Mouse (Mus musculus) lung, embryonic 16.5 days (tissue): ENCODE results near the gene Fam163a. TPM values are rescaled to one million over a fixed set of nuclear protein-coding genes. Genes with fewer than 3 reads are reported as not detected.

ENCODE experiments used
- ATAC-seq: fragments of 200-750 bp; cut with Nextera tagmentation; 2 replicates; pipeline ENCODE4 v1.8.0; 2017; ENCODE audit warnings: low read depth, mild to moderate bottlenecking, moderate library complexity
- H3K27ac ChIP-seq: fragments of 300-500 bp; sonication (generic); 2 replicates; pipeline ENCODE4 v1.5.1; 2014; ENCODE audit warnings: mild to moderate bottlenecking, control low read depth, low read length
- H3K27me3 ChIP-seq: fragments of 300-500 bp; sonication (generic); 2 replicates; pipeline ENCODE4 v1.6.1; 2014; ENCODE audit warnings: low read depth, low read length, mixed read lengths; ENCODE audit not compliant: control insufficient read depth, insufficient read depth
- H3K36me3 ChIP-seq: fragments of 300-500 bp; sonication (generic); 2 replicates; pipeline ENCODE4 v1.6.1; 2014; ENCODE audit warnings: low read length; ENCODE audit not compliant: control insufficient read depth, insufficient read depth
- H3K4me1 ChIP-seq: fragments of 300-500 bp; sonication (generic); replicated peaks from 2 replicates; pipeline ENCODE4 v1.6.1; 2014; ENCODE audit warnings: low read length, mixed read lengths; ENCODE audit not compliant: control insufficient read depth, insufficient read depth
- H3K4me2 ChIP-seq: fragments of 300-500 bp; sonication (generic); 2 replicates; pipeline ENCODE4 v1.6.1; 2014; ENCODE audit warnings: low read depth, low read length, control low read depth
- H3K4me3 ChIP-seq: fragments of 300-500 bp; sonication (generic); 2 replicates; pipeline ENCODE4 v1.5.1; 2014; ENCODE audit warnings: mild to moderate bottlenecking, low read length, control low read depth
- H3K9ac ChIP-seq: fragments of 300-500 bp; sonication (generic); 2 replicates; pipeline ENCODE4 v1.6.1; 2014; ENCODE audit warnings: low read length, control low read depth
- H3K9me3 ChIP-seq: fragments of 300-500 bp; sonication (generic); 2 replicates; pipeline ENCODE4 v1.6.1; 2016; ENCODE audit warnings: low read length; ENCODE audit not compliant: control insufficient read depth
- WGBS: fragments of 180-500 bp; shearing (Covaris S2); extraction: QIAGEN DNeasy Blood & Tissue Kit; methylation state at CpG from one replicate; pipeline ENCODE4 v1.1.7; 2014; 5-methylcytosine and 5-hydroxymethylcytosine counted together
- polyA plus RNA-seq: library from polyadenylated mRNA; unstranded; fragments of >200 nt; fragmentation: Nextera tagmentation; extraction: Ambion mirVana; gene quantifications from 2 replicates; pipeline ENCODE4 v1.2.1, GENCODE M21; 2015

The Fam163a gene
- polyA plus RNA-seq, 1 experiment from 2014 or later, result 0.54 TPM

- H3K36me3 ChIP-seq, result no peaks in the 10 kb centered on the region
- peaks cover 6% of the 10 kb centered on the region; the same call in 1 of the 2 replicates for H3K9me3 ChIP-seq
- H3K27me3 ChIP-seq, result no peaks in the 10 kb centered on the region
- no peak overlapping the region for H3K9ac ChIP-seq
- WGBS, result 55% methylated on average over 10 of the region's 10 CpGs
- ATAC-seq, result no peak
- no peak overlapping the region for H3K4me3 ChIP-seq
- no peak overlapping the region for H3K4me2 ChIP-seq
- no peak overlapping the region for H3K27ac ChIP-seq
- H3K4me1 ChIP-seq, result no peaks in the 10 kb centered on the region
Observed at GRCm38 (mm10) chr1:156108400-156108799, 96.4 kb downstream of the Fam163a start.

GRCm38 (mm10) chr1:156107424-156107823 is 97.4 kb downstream of the Fam163a start:
- H3K4me1 ChIP-seq, result no peaks in the 10 kb centered on the region
- ATAC-seq, result no peak
- WGBS, result 65% methylated on average over 2 of the region's 2 CpGs
- H3K9me3 ChIP-seq, result peaks cover 6% of the 10 kb centered on the region; the same call in 1 of the 2 replicates
- no peaks in the 10 kb centered on the region for H3K27me3 ChIP-seq
- no peaks in the 10 kb centered on the region for H3K36me3 ChIP-seq
- no peak overlapping the region for H3K4me3 ChIP-seq
- no peak overlapping the region for H3K9ac ChIP-seq
- no peak overlapping the region for H3K4me2 ChIP-seq
- no peak overlapping the region for H3K27ac ChIP-seq

- no peak overlapping the region for H3K27ac ChIP-seq
- no peaks in the 10 kb centered on the region for H3K4me1 ChIP-seq
- no peak overlapping the region for H3K4me2 ChIP-seq
- H3K27me3 ChIP-seq, result no peaks in the 10 kb centered on the region
- no peak overlapping the region for H3K9ac ChIP-seq
- no peaks in the 10 kb centered on the region for H3K36me3 ChIP-seq
- ATAC-seq, result no peak
- peaks cover 6% of the 10 kb centered on the region; the same call in 1 of the 2 replicates for H3K9me3 ChIP-seq
- WGBS, result 54% methylated on average over 2 of the region's 2 CpGs
- no peak overlapping the region for H3K4me3 ChIP-seq
Observed at GRCm38 (mm10) chr1:156105381-156105780, 99.4 kb downstream of the Fam163a start.

GRCm38 (mm10) chr1:156103763-156104162 is 101.1 kb downstream of the Fam163a start:
- Histone ChIP-seq H3K4me3 (no peak overlapping the region), H3K4me2 (no peak overlapping the region), H3K4me1 (no peaks in the 10 kb centered on the region), H3K9me3 (peaks cover 6% of the 10 kb centered on the region; the same call in 1 of the 2 replicates), H3K36me3 (no peaks in the 10 kb centered on the region), H3K9ac (no peak overlapping the region), H3K27ac (no peak overlapping the region), H3K27me3 (no peaks in the 10 kb centered on the region)
- ATAC-seq, result no peak
- WGBS, result 85% methylated on average over 2 of the region's 2 CpGs

DNA sequence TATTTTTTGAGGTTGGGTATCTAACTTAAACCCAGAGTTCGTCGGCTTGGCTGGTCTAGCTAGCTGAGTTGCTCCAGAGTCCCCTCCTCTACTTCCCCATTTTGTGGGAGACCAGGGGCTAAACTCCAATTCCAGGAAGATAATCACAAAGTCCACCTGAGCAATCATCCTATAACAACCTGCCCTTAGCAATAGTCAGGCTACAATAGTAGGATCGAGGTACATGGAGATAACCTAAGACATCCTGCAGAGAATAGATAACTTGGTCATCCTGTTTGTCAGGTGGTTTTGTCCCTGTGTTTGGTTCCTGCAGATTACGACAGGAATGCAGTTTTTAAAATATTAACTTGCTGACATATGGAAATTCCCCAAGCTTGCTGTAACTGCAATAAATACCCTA is 113.0 kb downstream of the Fam163a start:
- WGBS, result 74% methylated on average over 4 of the region's 4 CpGs
- H3K36me3 ChIP-seq, result no peaks in the 10 kb centered on the region
- H3K27ac ChIP-seq, result no peak overlapping the region
- no peak for ATAC-seq
- no peak overlapping the region for H3K4me3 ChIP-seq
- H3K27me3 ChIP-seq, result no peaks in the 10 kb centered on the region
- no peak overlapping the region for H3K9ac ChIP-seq
- no peaks in the 10 kb centered on the region for H3K4me1 ChIP-seq
- no peaks in the 10 kb centered on the region for H3K9me3 ChIP-seq
- no peak overlapping the region for H3K4me2 ChIP-seq

- Histone ChIP-seq H3K4me2 (no peak overlapping the region), H3K36me3 (no peaks in the 10 kb centered on the region), H3K4me3 (no peak overlapping the region), H3K9me3 (no peaks in the 10 kb centered on the region), H3K27me3 (no peaks in the 10 kb centered on the region), H3K9ac (no peak overlapping the region), H3K27ac (no peak overlapping the region), H3K4me1 (no peaks in the 10 kb centered on the region)
- WGBS, result 75% methylated on average over 4 of the region's 4 CpGs
- no peak for ATAC-seq
Observed at GRCm38 (mm10) chr1:156090042-156090441, 114.8 kb downstream of the Fam163a start.

DNA sequence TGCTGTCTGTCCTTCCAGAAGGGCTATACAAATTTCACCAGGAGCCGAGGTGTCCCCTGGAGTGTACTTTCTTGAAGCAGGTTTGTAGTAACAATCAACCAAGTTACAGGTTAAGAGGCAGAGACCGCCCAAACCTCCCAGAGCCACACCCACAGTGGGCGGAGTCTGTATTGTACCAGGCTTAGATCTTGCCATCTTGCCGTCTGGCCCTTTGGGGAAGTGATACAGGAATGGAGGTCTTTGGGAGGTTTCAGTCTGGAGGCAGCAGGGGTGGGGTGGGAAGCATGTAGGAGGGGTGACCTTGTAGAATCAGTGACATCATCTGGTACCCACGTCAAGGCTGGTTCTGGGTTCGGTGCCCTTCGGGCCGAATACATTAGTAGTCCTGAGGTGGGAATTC is 115.3 kb downstream of the Fam163a start:
- H3K4me3 ChIP-seq, result no peak overlapping the region
- H3K4me1 ChIP-seq, result no peaks in the 10 kb centered on the region
- H3K4me2 ChIP-seq, result no peak overlapping the region
- no peak overlapping the region for H3K9ac ChIP-seq
- H3K27me3 ChIP-seq, result no peaks in the 10 kb centered on the region
- no peaks in the 10 kb centered on the region for H3K36me3 ChIP-seq
- no peaks in the 10 kb centered on the region for H3K9me3 ChIP-seq
- WGBS, result 76% methylated on average over 8 of the region's 8 CpGs
- H3K27ac ChIP-seq, result no peak overlapping the region
- ATAC-seq, result no peak

DNA sequence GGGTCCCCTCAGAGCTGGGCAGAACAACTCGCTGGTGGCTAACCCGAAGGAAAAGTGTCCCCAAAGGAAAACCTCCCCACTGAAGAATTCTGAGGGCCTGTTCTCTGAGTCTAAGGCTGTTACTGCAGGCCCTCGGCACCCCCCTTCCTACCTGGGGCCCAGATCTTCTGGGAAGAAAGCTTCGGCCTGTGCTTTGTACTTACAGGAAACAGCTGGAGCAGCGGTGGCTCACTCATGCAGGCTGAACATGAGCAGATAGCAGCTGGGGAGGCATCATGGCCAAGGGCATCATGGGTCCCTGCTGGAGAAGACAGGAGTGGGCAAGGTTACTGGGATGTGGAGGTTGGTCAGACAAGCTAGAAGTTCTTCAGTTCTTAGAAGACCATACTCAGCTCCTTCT is 117.2 kb downstream of the Fam163a start:
- no peaks in the 10 kb centered on the region for H3K9me3 ChIP-seq
- ATAC-seq, result no peak
- H3K9ac ChIP-seq, result no peak overlapping the region
- no peak overlapping the region for H3K27ac ChIP-seq
- no peaks in the 10 kb centered on the region for H3K27me3 ChIP-seq
- H3K4me1 ChIP-seq, result no peaks in the 10 kb centered on the region
- H3K4me3 ChIP-seq, result no peak overlapping the region
- H3K4me2 ChIP-seq, result no peak overlapping the region
- 62% methylated on average over 5 of the region's 5 CpGs for WGBS
- no peaks in the 10 kb centered on the region for H3K36me3 ChIP-seq

DNA sequence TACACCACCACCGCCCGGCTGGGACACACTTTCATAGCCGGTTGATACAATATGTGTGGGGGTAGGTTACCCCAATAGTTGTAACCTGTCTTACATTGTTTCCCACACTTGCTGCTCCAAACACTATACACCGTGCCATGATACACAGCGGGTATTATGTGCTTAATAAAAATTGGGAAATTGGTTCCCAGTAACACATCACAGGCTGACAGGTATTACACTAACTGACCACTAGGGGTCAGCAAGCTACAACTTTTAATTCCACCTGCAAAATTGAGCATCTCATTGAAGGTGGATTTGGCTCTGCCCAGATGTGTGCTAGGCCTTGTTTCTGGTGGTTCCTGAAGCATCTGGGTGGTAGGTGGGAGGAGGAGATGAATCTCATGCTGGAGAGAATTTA is 119.1 kb downstream of the Fam163a start:
- Histone ChIP-seq H3K4me2 (no peak overlapping the region), H3K4me1 (no peaks in the 10 kb centered on the region), H3K27me3 (no peaks in the 10 kb centered on the region), H3K27ac (no peak overlapping the region), H3K9ac (no peak overlapping the region), H3K4me3 (no peak overlapping the region), H3K9me3 (no peaks in the 10 kb centered on the region), H3K36me3 (no peaks in the 10 kb centered on the region)
- ATAC-seq, result no peak
- WGBS, result 53% methylated on average over 5 of the region's 5 CpGs

- Histone ChIP-seq H3K36me3 (no peaks in the 10 kb centered on the region), H3K9me3 (no peaks in the 10 kb centered on the region), H3K4me1 (no peaks in the 10 kb centered on the region), H3K27ac (no peak overlapping the region), H3K9ac (no peak overlapping the region), H3K4me2 (no peak overlapping the region), H3K27me3 (no peaks in the 10 kb centered on the region), H3K4me3 (no peak overlapping the region)
- peak; percentile 21; the same call in 1 of the 2 replicates for ATAC-seq
- WGBS, result 50% methylated on average over 3 of the region's 3 CpGs
Observed at GRCm38 (mm10) chr1:156084603-156085002, 120.2 kb downstream of the Fam163a start.
